Mouse (Mus musculus): ENCODE measurements around the gene Gtf2e1.

Gene Gtf2e1

GRCm38 (mm10) chr16:37546312-37546711 lies 6.7 kb upstream of the Gtf2e1 start:
- DNase-seq: peak; percentile 15

GRCm38 (mm10) chr16:37540776-37541175 lies 1.2 kb upstream of the Gtf2e1 start:
- peak; percentile 88 for DNase-seq

- no peak for DNase-seq
Observed at GRCm38 (mm10) chr16:37539240-37539610, 364 bp downstream of the Gtf2e1 start.

- DNase-seq: no peak
Observed at GRCm38 (mm10) chr16:37533369-37534068, 6.1 kb downstream of the Gtf2e1 start.

- DNase-seq: no peak
Observed at GRCm38 (mm10) chr16:37532046-37532445, 7.5 kb downstream of the Gtf2e1 start.

- DNase-seq: no peak
Observed at GRCm38 (mm10) chr16:37530170-37530569, 9.4 kb downstream of the Gtf2e1 start.

- no peak for DNase-seq
Observed at GRCm38 (mm10) chr16:37526688-37527223, 12.8 kb downstream of the Gtf2e1 start.

GRCm38 (mm10) chr16:37525121-37525520 lies 14.5 kb downstream of the Gtf2e1 start:
- DNase-seq: no peak

GRCm38 (mm10) chr16:37522100-37522697 lies 17.4 kb downstream of the Gtf2e1 start:
- no peak for DNase-seq

- no peak for DNase-seq
Observed at GRCm38 (mm10) chr16:37520190-37521040, 19.2 kb downstream of the Gtf2e1 start.

GRCm38 (mm10) chr16:37519721-37520120 lies 19.9 kb downstream of the Gtf2e1 start:
- DNase-seq: no peak

- DNase-seq: no peak
Observed at GRCm38 (mm10) chr16:37518662-37519061, 20.9 kb downstream of the Gtf2e1 start.

GRCm38 (mm10) chr16:37517596-37518211 lies 21.9 kb downstream of the Gtf2e1 start:
- DNase-seq: peak; percentile 4

- DNase-seq: peak; percentile 78
Observed at GRCm38 (mm10) chr16:37516376-37516993, 23.1 kb downstream of the Gtf2e1 start.

- peak; percentile 28 for DNase-seq
Observed at GRCm38 (mm10) chr16:37514644-37515043, 24.9 kb downstream of the Gtf2e1 start.

- no peak for DNase-seq
Observed at GRCm38 (mm10) chr16:37511489-37511888, 28.1 kb downstream of the Gtf2e1 start.

GRCm38 (mm10) chr16:37506751-37507150 lies 32.8 kb downstream of the Gtf2e1 start:
- DNase-seq: peak; percentile 29

GRCm38 (mm10) chr16:37504517-37504916 lies 35.1 kb downstream of the Gtf2e1 start:
- DNase-seq: peak; percentile 1

- peak; percentile 66 for DNase-seq
Observed at GRCm38 (mm10) chr16:37498581-37498980, 41.0 kb downstream of the Gtf2e1 start.

- peak; percentile 61 for DNase-seq
Observed at GRCm38 (mm10) chr16:37495017-37495416, 44.6 kb downstream of the Gtf2e1 start.

GRCm38 (mm10) chr16:37486826-37487612 lies 52.6 kb downstream of the Gtf2e1 start:
- peak; percentile 74 for DNase-seq

Data from heart, adult 11 months (tissue).